ENCODE assay signal across 18 mouse cellular contexts in the genomic region with DNA sequence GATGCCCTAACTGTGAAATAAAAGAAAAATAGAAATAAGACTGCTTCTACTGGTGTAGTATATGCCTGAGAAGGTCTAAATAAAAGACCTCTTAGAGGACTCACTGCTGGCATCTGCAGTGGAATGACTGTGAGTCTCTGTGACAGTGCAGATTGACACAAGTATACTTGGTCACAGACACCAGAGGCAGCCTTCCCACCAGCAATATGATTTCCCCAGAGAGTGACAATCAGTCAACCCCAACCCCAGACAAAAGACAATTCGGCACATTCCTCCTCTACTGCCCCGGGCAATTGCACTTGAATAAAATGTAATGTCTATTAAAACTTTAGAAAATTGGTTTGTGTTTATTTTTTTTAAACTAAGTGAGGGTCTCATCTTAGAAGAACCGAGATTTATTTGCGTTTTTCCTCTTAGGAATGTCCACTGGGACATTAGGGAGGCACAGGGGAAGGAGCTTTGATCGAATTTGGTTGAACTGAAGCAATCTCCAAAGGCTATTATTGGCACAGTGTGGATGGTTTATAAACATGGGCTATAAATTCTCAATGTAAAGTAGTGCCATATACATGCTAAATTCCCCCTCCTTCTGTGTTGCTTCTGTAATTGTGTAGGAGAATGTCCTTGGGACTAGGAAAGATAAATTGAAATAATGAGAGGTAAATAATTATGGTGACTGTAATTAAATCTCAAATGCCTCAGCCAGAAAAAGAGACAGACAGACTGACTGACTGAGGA.
DNase-seq lines count a peak whose midpoint lies in the region; ATAC-seq lines count a peak whose summit lies in the region.
"Had no signal": no experiment of that assay in that cellular context is flagged by ENCODE, and none has a peak within 500 bp of the region (broad histone marks: within the 10 kb centered on the region; RNA-seq: fewer than 3 reads in every experiment).

No protein-coding gene starts in this region.

- no peak overlapping the region for H3K9ac ChIP-seq in embryonic facial prominence, embryonic 11.5 days (replicated peaks; ENCODE audit: low read length)
- H3K9ac ChIP-seq in midbrain, embryonic 14.5 days (replicated peaks; ENCODE audit: low read length): no peak overlapping the region
- no peak overlapping the region for H3K9ac ChIP-seq in midbrain, embryonic 13.5 days (replicated peaks)
- H3K9ac ChIP-seq in neural tube, embryonic 14.5 days (replicated peaks; ENCODE audit: low read depth, low read length): no peak overlapping the region
- H3K9ac ChIP-seq: embryonic facial prominence, embryonic 12.5 days; forebrain, embryonic 15.5 days; heart, embryonic 13.5 days; intestine, embryonic 15.5 days had no signal

- H3K9me3 ChIP-seq in embryonic facial prominence, embryonic 11.5 days (replicated peaks; ENCODE audit: control insufficient read depth, low read length): no peaks in the 10 kb centered on the region
- H3K9me3 ChIP-seq in embryonic facial prominence, embryonic 10.5 days: no peaks in the 10 kb centered on the region
- H3K9me3 ChIP-seq in midbrain, embryonic 14.5 days (ENCODE audit: control insufficient read depth, low read length): no peaks in the 10 kb centered on the region
- H3K9me3 ChIP-seq in midbrain, embryonic 13.5 days: no peaks in the 10 kb centered on the region
- no peaks in the 10 kb centered on the region for H3K9me3 ChIP-seq in neural tube, embryonic 14.5 days (ENCODE audit: control insufficient read depth, low read length)
- H3K9me3 ChIP-seq: embryonic facial prominence, embryonic 12.5 days; forebrain, embryonic 15.5 days; heart, embryonic 13.5 days; intestine, embryonic 15.5 days had no signal

- ATAC-seq in embryonic facial prominence, embryonic 11.5 days (replicated peaks; ENCODE audit: insufficient number of reproducible peaks, low FRiP score, low TSS enrichment, low read depth): no peak
- no peak for ATAC-seq in midbrain, embryonic 14.5 days (ENCODE audit: low FRiP score, low TSS enrichment)
- no peak for ATAC-seq in midbrain, embryonic 13.5 days
- peak; percentile 72 for ATAC-seq in neural tube, embryonic 14.5 days (ENCODE audit: low read depth)
- ATAC-seq: forebrain, embryonic 15.5 days; intestine, embryonic 15.5 days had no signal

- H3K36me3 ChIP-seq in embryonic facial prominence, embryonic 11.5 days (replicated peaks; ENCODE audit: control insufficient read depth, insufficient read depth, low read depth, low read length): no peaks in the 10 kb centered on the region
- no peaks in the 10 kb centered on the region for H3K36me3 ChIP-seq in embryonic facial prominence, embryonic 10.5 days (replicated peaks)
- no peaks in the 10 kb centered on the region for H3K36me3 ChIP-seq in midbrain, embryonic 14.5 days (ENCODE audit: control insufficient read depth, insufficient read depth, low read length)
- H3K36me3 ChIP-seq in midbrain, embryonic 13.5 days: no peaks in the 10 kb centered on the region
- H3K36me3 ChIP-seq in neural tube, embryonic 14.5 days (ENCODE audit: control insufficient read depth, insufficient read depth, low read length): no peaks in the 10 kb centered on the region
- H3K36me3 ChIP-seq: embryonic facial prominence, embryonic 12.5 days; forebrain, embryonic 15.5 days; heart, embryonic 13.5 days; intestine, embryonic 15.5 days had no signal

- peak; percentile 35 for DNase-seq in embryonic facial prominence, embryonic 11.5 days (ENCODE audit: low spot score)
- DNase-seq in embryonic facial prominence, embryonic 10.5 days (ENCODE audit: low spot score): no peak
- peak; percentile 26 for DNase-seq in midbrain, embryonic 14.5 days
- peak; percentile 45 for DNase-seq in 3T3-L1 (ENCODE audit: low read depth, low spot score)
- no peak for DNase-seq in left cerebral cortex, adult 11 months (ENCODE audit: low spot score)
- DNase-seq: adrenal gland, postnatal 14 days; cerebellum, adult 18-20 months; cerebellum, adult 9-11 months; cerebellum, postnatal 36 days; gastrocnemius, postnatal 36 days; heart, adult 11 months; heart, postnatal 36 days had no signal

- WGBS in embryonic facial prominence, embryonic 11.5 days: 27% methylated on average over 5 of the region's 5 CpGs
- 38% methylated on average over 5 of the region's 5 CpGs for WGBS in embryonic facial prominence, embryonic 10.5 days
- 52% methylated on average over 5 of the region's 5 CpGs for WGBS in midbrain, embryonic 14.5 days
- 62% methylated on average over 5 of the region's 5 CpGs for WGBS in midbrain, embryonic 13.5 days
- WGBS in neural tube, embryonic 14.5 days: 24% methylated on average over 5 of the region's 5 CpGs

- H3K4me1 ChIP-seq in embryonic facial prominence, embryonic 11.5 days (ENCODE audit: control insufficient read depth, insufficient read depth, low read length): no peaks in the 10 kb centered on the region
- H3K4me1 ChIP-seq in embryonic facial prominence, embryonic 10.5 days: peaks cover 10% of the 10 kb centered on the region; the same call in 1 of the 2 replicates
- H3K4me1 ChIP-seq in midbrain, embryonic 14.5 days (ENCODE audit: control insufficient read depth, insufficient read depth, low read length): no peaks in the 10 kb centered on the region
- no peaks in the 10 kb centered on the region for H3K4me1 ChIP-seq in midbrain, embryonic 13.5 days (replicated peaks)
- no peaks in the 10 kb centered on the region for H3K4me1 ChIP-seq in neural tube, embryonic 14.5 days (ENCODE audit: control insufficient read depth, insufficient read depth, low read length)
- H3K4me1 ChIP-seq: embryonic facial prominence, embryonic 12.5 days; forebrain, embryonic 15.5 days; intestine, embryonic 15.5 days had no signal

- H3K4me3 ChIP-seq in embryonic facial prominence, embryonic 11.5 days (ENCODE audit: low read depth, low read length): no peak overlapping the region
- no peak overlapping the region for H3K4me3 ChIP-seq in embryonic facial prominence, embryonic 10.5 days
- no peak overlapping the region for H3K4me3 ChIP-seq in midbrain, embryonic 14.5 days (replicated peaks; ENCODE audit: low read depth, low read length)
- H3K4me3 ChIP-seq in midbrain, embryonic 13.5 days (replicated peaks): no peak overlapping the region
- no peak overlapping the region for H3K4me3 ChIP-seq in neural tube, embryonic 14.5 days (ENCODE audit: low read depth, low read length)
- H3K4me3 ChIP-seq: embryonic facial prominence, embryonic 12.5 days; forebrain, embryonic 15.5 days; heart, embryonic 13.5 days; intestine, embryonic 15.5 days had no signal

- H3K4me2 ChIP-seq in embryonic facial prominence, embryonic 11.5 days (ENCODE audit: low read depth, low read length): no peak overlapping the region
- H3K4me2 ChIP-seq in midbrain, embryonic 14.5 days (ENCODE audit: low read length): no peak overlapping the region
- H3K4me2 ChIP-seq in midbrain, embryonic 13.5 days (replicated peaks): no peak overlapping the region
- no peak overlapping the region for H3K4me2 ChIP-seq in neural tube, embryonic 14.5 days (ENCODE audit: low read depth, low read length)
- H3K4me2 ChIP-seq: embryonic facial prominence, embryonic 12.5 days; forebrain, embryonic 15.5 days; heart, embryonic 13.5 days; intestine, embryonic 15.5 days had no signal

- no peak overlapping the region for H3K27ac ChIP-seq in embryonic facial prominence, embryonic 11.5 days (replicated peaks; ENCODE audit: low read depth, low read length)
- no peak overlapping the region for H3K27ac ChIP-seq in embryonic facial prominence, embryonic 10.5 days (replicated peaks)
- no peak overlapping the region for H3K27ac ChIP-seq in midbrain, embryonic 14.5 days (replicated peaks; ENCODE audit: low read depth, low read length)
- no peak overlapping the region for H3K27ac ChIP-seq in midbrain, embryonic 13.5 days
- no peak overlapping the region for H3K27ac ChIP-seq in neural tube, embryonic 14.5 days (ENCODE audit: low read depth, low read length)
- H3K27ac ChIP-seq: embryonic facial prominence, embryonic 12.5 days; forebrain, embryonic 15.5 days; heart, embryonic 13.5 days; intestine, embryonic 15.5 days had no signal

- no peaks in the 10 kb centered on the region for H3K27me3 ChIP-seq in embryonic facial prominence, embryonic 11.5 days (ENCODE audit: control insufficient read depth, insufficient read depth, low read length)
- H3K27me3 ChIP-seq in embryonic facial prominence, embryonic 10.5 days (replicated peaks; ENCODE audit: low read depth, poor library complexity, severe bottlenecking): 0 out of 2 replicates have a peak, but pooled peaks cover 7% of the 10 kb centered on the region
- no peaks in the 10 kb centered on the region for H3K27me3 ChIP-seq in midbrain, embryonic 14.5 days (ENCODE audit: control insufficient read depth, insufficient read depth, low read length)
- no peaks in the 10 kb centered on the region for H3K27me3 ChIP-seq in midbrain, embryonic 13.5 days
- no peaks in the 10 kb centered on the region for H3K27me3 ChIP-seq in neural tube, embryonic 14.5 days (ENCODE audit: control insufficient read depth, insufficient read depth, low read length)
- H3K27me3 ChIP-seq: embryonic facial prominence, embryonic 12.5 days; forebrain, embryonic 15.5 days; intestine, embryonic 15.5 days had no signal

Comparison
In these comparisons a context has a peak if more than half of its experiments do, and no peak if none do; other contexts are left out.
1. DNase-seq: peak in embryonic facial prominence, embryonic 11.5 days (single experiment), midbrain, embryonic 14.5 days (single experiment) and 3T3-L1 (single experiment); none in embryonic facial prominence, embryonic 10.5 days (single experiment) and left cerebral cortex, adult 11 months (single experiment).